Mouse (Mus musculus): ENCODE results near the gene Ccdc177. TPM values are rescaled to one million over a fixed set of nuclear protein-coding genes. Genes with fewer than 3 reads are reported as not detected.

Gene Ccdc177
- polyA plus RNA-seq, 1 experiment from 2014 or later, result 0.04 TPM

DNA sequence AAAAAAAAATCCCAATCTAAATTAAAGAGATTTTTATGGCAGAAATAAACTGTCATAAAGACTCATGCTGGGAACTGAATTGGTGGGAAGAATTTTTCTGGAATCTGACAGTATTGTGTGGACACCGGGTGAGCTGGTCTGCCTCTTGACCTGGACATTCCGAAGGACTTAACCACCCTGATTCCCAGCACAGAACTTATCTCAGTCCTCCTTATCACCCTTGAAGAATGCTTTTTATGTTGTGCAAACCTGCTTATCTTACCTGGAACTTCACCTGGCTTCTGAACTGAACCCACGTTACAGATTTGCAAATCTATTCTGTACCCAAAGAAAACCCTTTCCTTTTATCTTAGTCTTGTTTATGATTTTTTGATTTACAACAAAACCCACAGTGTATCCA lies 21.7 kb upstream of the Ccdc177 start:
- 84% methylated on average over 3 of the region's 3 CpGs for WGBS
- Histone ChIP-seq H3K27me3 (no peaks in the 10 kb centered on the region), H3K9me3 (no peaks in the 10 kb centered on the region), H3K27ac (no peak overlapping the region), H3K4me3 (no peak overlapping the region), H3K4me1 (no peaks in the 10 kb centered on the region), H3K9ac (no peak overlapping the region), H3K4me2 (no peak overlapping the region), H3K36me3 (no peaks in the 10 kb centered on the region)
- no peak for ATAC-seq (ENCODE audit: insufficient number of reproducible peaks, low FRiP score, low TSS enrichment, low read depth)

DNA sequence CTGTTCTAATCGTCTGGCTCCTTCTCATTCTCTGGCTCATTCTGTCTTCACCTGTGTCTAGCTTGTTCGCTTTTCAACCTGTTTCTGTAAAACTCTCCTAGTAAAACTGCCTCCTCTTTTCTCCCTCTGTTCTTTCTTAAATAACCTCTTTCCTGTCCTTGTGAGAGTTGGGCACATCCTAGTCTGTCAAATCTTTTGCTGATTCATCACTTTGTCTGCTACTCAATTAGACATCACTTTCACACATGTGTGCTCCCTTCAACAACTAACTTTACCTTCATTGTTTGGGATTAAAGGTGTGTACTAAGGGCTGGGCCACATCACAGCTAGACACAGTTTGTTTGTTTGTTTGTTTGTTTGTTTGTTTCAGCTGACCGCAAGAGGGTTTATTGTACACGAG lies 19.3 kb upstream of the Ccdc177 start:
- ATAC-seq (ENCODE audit: insufficient number of reproducible peaks, low FRiP score, low TSS enrichment, low read depth), result no peak
- 84% methylated on average over 4 of the region's 4 CpGs for WGBS
- Histone ChIP-seq H3K4me3 (no peak overlapping the region), H3K27ac (no peak overlapping the region), H3K9me3 (no peaks in the 10 kb centered on the region), H3K27me3 (no peaks in the 10 kb centered on the region), H3K9ac (no peak overlapping the region), H3K4me2 (no peak overlapping the region), H3K36me3 (no peaks in the 10 kb centered on the region), H3K4me1 (no peaks in the 10 kb centered on the region)

DNA sequence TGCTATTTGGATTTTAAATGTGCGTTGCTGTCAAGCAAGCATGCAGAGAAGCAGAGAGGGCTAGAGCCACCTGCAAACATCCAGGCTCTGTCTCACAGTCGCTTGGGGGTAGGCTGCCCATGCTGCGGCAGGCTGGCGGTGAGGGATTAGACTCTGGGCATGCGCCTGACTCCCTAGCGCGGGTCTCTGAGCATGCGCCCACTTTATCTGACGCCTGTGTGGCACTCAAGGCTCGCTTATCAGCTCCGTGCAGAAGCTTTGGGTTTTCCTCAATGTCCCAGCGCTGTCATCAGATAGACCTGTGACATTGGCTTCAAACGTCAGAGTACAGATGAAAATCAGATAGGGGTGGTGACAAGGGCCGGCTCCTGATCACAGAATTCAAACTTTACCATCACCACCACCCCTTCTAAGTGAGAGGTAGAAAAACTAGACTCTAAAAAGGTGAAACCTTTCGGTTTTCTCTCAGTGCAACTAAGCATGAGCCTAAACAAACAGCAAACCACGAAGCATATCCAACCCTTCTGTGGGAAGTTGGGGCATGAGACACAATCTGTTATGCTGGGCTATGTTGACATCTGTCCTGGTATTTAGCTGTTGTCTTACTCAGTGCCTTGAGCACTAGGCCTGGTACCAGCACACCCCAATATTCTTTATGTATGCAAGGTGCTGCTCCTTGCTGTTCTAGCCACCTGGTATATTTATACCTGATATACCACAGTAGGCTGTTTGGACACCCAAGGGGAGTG lies 17.9 kb upstream of the Ccdc177 start:
- no peak for ATAC-seq (ENCODE audit: insufficient number of reproducible peaks, low FRiP score, low TSS enrichment, low read depth)
- H3K4me2 ChIP-seq, result no peak overlapping the region
- no peak overlapping the region for H3K27ac ChIP-seq
- no peaks in the 10 kb centered on the region for H3K27me3 ChIP-seq
- no peak overlapping the region for H3K9ac ChIP-seq
- no peaks in the 10 kb centered on the region for H3K4me1 ChIP-seq
- H3K9me3 ChIP-seq, result no peaks in the 10 kb centered on the region
- H3K36me3 ChIP-seq, result no peaks in the 10 kb centered on the region
- 78% methylated on average over 16 of the region's 16 CpGs for WGBS
- no peak overlapping the region for H3K4me3 ChIP-seq

DNA sequence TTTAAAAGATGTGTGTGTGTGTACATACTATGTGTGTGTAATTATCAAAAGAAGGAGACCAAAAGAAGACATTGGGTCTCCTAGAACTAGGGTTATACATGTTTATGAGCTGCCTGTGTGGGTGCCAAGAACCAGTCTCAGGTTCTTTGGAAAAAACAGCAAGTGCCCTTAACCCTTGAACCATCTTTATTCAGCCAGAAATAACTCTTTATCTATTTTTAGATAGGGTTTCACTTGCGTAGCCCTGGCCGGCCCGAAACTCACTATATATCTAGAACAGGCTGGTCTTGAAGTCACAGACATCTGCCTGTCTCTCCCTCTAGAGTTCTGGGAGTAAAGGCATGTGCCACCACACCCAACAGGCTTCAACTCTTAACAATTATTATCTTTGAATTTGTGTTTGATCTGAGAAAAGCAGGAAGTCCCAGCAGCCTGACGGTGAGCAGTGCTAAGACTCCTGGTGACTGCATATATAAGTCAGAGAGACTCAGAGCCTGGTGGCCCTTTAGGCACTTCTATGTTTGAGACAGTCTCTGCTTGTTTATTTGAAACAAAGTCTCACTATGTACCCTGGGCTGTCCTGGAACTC lies 15.7 kb upstream of the Ccdc177 start:
- H3K4me2 ChIP-seq, result no peak overlapping the region
- WGBS, result 79% methylated on average over 4 of the region's 4 CpGs
- no peaks in the 10 kb centered on the region for H3K27me3 ChIP-seq
- H3K4me1 ChIP-seq, result no peaks in the 10 kb centered on the region
- H3K4me3 ChIP-seq, result no peak overlapping the region
- H3K36me3 ChIP-seq, result no peaks in the 10 kb centered on the region
- H3K27ac ChIP-seq, result no peak overlapping the region
- no peaks in the 10 kb centered on the region for H3K9me3 ChIP-seq
- H3K9ac ChIP-seq, result no peak overlapping the region
- no peak for ATAC-seq (ENCODE audit: insufficient number of reproducible peaks, low FRiP score, low TSS enrichment, low read depth)

DNA sequence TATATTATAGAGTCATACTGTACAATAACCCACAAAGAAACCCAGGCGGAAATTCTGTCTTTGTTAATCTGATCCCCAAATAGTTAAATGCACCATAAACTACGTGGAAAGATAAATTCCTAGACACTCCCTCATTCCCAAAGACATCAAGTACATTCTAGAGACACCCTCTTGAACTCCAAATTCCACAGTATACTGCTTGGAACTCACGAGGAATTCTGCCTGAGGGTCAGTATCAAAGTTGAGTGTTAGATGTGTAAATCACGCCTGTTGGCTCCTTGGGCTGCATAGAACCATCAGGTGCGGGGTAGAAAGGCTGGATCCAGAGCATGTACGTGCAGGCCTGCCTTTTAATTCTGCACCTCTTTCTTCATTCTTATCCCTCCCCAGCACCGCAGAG lies 14.3 kb upstream of the Ccdc177 start:
- 50% methylated on average over 7 of the region's 7 CpGs for WGBS
- ATAC-seq (ENCODE audit: insufficient number of reproducible peaks, low FRiP score, low TSS enrichment, low read depth), result no peak
- Histone ChIP-seq H3K4me1 (no peaks in the 10 kb centered on the region), H3K27me3 (no peaks in the 10 kb centered on the region), H3K9me3 (no peaks in the 10 kb centered on the region), H3K4me3 (no peak overlapping the region), H3K9ac (no peak overlapping the region), H3K36me3 (no peaks in the 10 kb centered on the region), H3K4me2 (no peak overlapping the region), H3K27ac (no peak overlapping the region)

DNA sequence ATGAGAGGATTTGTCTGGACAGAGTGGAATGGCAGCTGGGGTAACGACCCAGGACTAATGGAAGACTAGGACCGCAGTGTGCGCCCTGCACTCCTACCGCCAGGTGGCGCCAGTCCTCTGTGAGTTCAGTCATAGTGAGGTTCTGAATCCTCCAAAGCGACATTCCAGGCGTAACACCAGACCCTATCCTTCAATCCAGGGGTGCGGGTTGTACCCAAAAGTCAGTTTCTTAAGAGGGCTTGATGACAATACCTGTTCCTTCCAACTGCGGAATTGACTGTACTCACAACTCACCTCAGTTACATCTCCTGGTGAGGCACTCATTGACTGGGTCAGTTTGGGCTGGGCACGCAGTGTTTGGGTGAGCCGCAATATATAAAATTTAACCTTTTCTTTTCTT lies 9.2 kb upstream of the Ccdc177 start:
- H3K4me3 ChIP-seq, result no peak overlapping the region
- H3K4me1 ChIP-seq, result no peaks in the 10 kb centered on the region
- H3K27ac ChIP-seq, result no peak overlapping the region
- H3K27me3 ChIP-seq, result no peaks in the 10 kb centered on the region
- H3K4me2 ChIP-seq, result no peak overlapping the region
- no peaks in the 10 kb centered on the region for H3K9me3 ChIP-seq
- ATAC-seq (ENCODE audit: insufficient number of reproducible peaks, low FRiP score, low TSS enrichment, low read depth), result 0 out of 2 replicates have a peak, but pooled peaks have one; percentile 77
- H3K36me3 ChIP-seq, result no peaks in the 10 kb centered on the region
- WGBS, result 18% methylated on average over 11 of the region's 11 CpGs
- no peak overlapping the region for H3K9ac ChIP-seq

DNA sequence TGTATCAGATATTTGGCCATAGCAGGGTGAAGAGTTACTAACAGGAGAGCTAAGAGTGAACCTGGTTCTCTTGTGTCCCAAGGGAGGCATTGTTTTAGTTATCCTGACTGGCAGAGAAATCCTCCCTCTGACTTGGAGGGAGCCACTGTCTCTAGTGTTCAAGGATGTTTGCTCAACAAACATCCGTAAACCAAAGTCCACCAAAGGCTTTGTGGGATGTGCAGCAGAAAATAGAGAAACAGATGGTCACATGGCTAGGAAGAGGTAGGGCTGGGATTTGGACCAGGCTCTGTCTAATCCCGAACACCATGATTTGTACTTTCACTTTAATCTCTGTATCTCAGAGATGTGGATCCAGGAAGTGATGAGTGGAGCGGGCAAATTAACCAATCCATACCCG lies 3.6 kb upstream of the Ccdc177 start:
- Histone ChIP-seq H3K9ac (no peak overlapping the region), H3K9me3 (no peaks in the 10 kb centered on the region), H3K27me3 (peaks cover 34% of the 10 kb centered on the region), H3K4me3 (no peak overlapping the region), H3K36me3 (no peaks in the 10 kb centered on the region), H3K27ac (no peak overlapping the region), H3K4me1 (peaks cover 17% of the 10 kb centered on the region), H3K4me2 (no peak overlapping the region)
- no peak for ATAC-seq (ENCODE audit: insufficient number of reproducible peaks, low FRiP score, low TSS enrichment, low read depth)
- 76% methylated on average over 4 of the region's 4 CpGs for WGBS

DNA sequence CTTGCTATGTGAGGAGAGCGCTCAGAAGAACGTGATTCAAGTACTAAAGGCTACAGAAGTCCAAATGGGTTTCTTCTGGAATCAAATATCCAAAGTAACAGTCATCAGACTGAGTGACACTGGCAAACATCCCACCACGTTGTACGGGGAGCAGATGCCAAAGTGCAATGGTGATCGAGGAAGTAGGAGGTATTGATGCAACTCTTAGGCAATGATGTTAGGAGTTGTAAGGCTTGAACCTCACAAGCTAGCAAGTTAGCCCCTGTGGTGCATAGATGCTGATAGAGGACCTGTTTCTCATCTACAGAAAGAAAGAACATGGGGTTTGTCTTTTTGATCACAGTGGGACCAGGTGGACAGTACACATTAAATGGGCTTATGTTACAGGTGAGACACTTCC lies 2.5 kb upstream of the Ccdc177 start:
- Histone ChIP-seq H3K4me3 (no peak overlapping the region), H3K4me1 (peaks cover 27% of the 10 kb centered on the region), H3K36me3 (no peaks in the 10 kb centered on the region), H3K4me2 (no peak overlapping the region), H3K27me3 (peaks cover 45% of the 10 kb centered on the region), H3K9ac (no peak overlapping the region), H3K27ac (no peak overlapping the region), H3K9me3 (no peaks in the 10 kb centered on the region)
- no peak for ATAC-seq (ENCODE audit: insufficient number of reproducible peaks, low FRiP score, low TSS enrichment, low read depth)
- WGBS, result 84% methylated on average over 5 of the region's 5 CpGs

DNA sequence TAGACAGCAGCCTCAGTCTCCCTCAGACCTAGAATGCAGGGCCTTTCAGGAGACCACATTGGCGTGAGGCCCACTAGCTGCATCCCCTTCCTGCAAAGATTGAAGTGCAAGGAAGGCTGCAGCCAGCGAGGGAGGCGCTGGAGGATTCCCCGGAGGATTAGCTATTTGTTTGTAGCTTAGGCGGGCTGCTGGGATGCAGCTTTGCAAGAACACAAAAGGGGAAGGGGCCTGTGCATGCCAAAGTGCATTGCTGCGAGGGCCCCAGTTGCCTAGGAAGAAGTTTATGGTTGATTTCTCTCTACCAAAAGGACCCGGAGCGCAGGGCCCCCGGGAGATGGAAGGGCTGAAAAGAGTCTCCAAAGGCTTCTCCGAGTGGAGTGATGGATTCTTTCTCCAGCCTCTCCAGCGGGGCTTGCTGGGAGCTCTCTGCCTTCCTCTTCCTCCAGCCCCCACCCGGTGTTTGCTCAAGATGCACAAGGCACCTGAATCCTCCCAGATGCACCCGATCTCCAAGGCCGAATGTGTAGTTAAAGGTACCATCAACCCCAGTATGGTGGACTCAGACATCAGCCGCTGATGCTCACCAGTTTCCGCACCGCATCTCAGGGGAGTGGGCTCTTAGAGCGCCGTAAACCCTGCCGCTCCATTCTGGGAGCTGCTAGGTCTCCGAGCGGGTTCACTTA lies 633 bp downstream of the Ccdc177 start:
- no peak overlapping the region for H3K9ac ChIP-seq
- 7% methylated on average over 22 of the region's 22 CpGs for WGBS
- H3K4me1 ChIP-seq, result peaks cover 36% of the 10 kb centered on the region
- H3K36me3 ChIP-seq, result no peaks in the 10 kb centered on the region
- H3K4me3 ChIP-seq, result peak overlapping the region; percentile 40
- H3K9me3 ChIP-seq, result no peaks in the 10 kb centered on the region
- peak overlapping the region; percentile 98 for H3K4me2 ChIP-seq
- H3K27me3 ChIP-seq, result peaks cover 76% of the 10 kb centered on the region
- ATAC-seq (ENCODE audit: insufficient number of reproducible peaks, low FRiP score, low TSS enrichment, low read depth), result no peak
- H3K27ac ChIP-seq, result no peak overlapping the region

DNA sequence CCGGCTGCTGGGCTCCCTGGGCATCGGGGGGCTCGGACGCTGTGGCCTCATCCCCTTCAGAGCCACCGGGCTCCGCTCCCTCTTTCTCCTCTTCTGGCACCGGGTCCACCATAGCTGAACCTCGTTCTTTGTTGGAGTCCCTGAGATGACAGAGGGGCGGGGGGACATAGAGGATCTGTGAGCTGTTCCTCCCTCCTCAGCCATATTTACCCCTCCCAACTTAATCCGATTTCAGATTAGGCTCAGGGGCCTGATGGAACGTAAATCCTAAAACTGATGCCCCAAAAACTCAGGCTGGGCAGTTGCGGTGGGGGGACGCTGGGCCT lies 1.1 kb downstream of the Ccdc177 start:
- Histone ChIP-seq H3K27ac (no peak overlapping the region), H3K36me3 (no peaks in the 10 kb centered on the region), H3K4me3 (peak overlapping the region; percentile 57), H3K9me3 (no peaks in the 10 kb centered on the region), H3K27me3 (peaks cover 76% of the 10 kb centered on the region), H3K4me2 (peak overlapping the region; percentile 98), H3K4me1 (peaks cover 36% of the 10 kb centered on the region), H3K9ac (no peak overlapping the region)
- 11% methylated on average over 13 of the region's 13 CpGs for WGBS
- no peak for ATAC-seq (ENCODE audit: insufficient number of reproducible peaks, low FRiP score, low TSS enrichment, low read depth)

DNA sequence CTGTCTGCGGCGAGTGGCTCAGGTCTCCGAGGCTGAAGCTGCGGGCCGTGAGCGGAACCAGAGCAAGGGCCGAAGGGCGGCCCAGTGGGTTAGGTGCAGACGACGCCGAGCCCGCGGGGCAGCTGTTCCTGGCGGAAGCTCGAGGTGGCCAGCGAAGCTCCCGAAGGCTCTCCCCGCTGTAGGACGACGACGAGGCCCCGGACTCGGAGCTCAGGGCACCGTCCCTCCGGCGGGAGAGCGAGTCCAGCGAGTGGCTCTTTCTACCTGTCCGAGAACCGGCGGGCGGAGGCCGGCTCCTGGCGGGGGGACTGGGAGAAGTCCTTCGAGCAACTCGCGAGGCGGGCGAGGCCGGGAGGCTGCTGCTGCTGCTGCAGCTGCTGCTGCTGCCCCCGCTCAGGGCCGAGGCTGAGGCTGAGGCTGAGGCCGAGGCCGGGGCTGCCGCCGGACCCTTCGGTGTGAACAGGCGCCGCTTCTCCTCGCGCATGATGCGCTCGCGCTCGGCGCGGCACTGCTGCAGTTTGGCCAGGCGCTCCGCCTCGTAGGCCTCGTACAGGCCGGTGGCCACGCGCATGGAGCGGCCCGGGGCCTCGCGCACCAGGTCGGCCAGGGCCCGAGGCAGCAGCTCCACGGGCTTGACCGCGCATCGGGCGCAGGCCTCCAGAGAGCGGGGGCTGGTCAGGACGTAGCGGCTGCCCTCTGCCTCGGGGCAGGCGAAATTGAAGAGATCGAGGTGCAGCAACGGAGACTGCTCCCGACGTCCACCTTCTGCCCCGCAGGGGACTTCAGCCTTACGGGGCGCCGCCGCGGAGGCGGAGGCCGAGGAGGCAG lies 1.7 kb downstream of the Ccdc177 start:
- H3K36me3 ChIP-seq, result no peaks in the 10 kb centered on the region
- WGBS, result 3% methylated on average over 91 of the region's 92 CpGs
- no peaks in the 10 kb centered on the region for H3K9me3 ChIP-seq
- H3K4me3 ChIP-seq, result peak overlapping the region; percentile 57
- no peak overlapping the region for H3K27ac ChIP-seq
- no peak for ATAC-seq (ENCODE audit: insufficient number of reproducible peaks, low FRiP score, low TSS enrichment, low read depth)
- H3K4me2 ChIP-seq, result peak overlapping the region; percentile 98
- peak overlapping the region; percentile 24; the same call in 1 of the 2 replicates for H3K9ac ChIP-seq
- H3K4me1 ChIP-seq, result peaks cover 36% of the 10 kb centered on the region
- H3K27me3 ChIP-seq, result peaks cover 76% of the 10 kb centered on the region

Measured in limb, embryonic 15.5 days (tissue).